Mouse (Mus musculus): ENCODE measurements at regions not wholly inside any gene's neighbourhood (a gene's known extent, or its start where the extent isn't known, plus 50 kb on each side); places are given as distances from the start of the nearest gene placed in this dataset.

GRCm38 (mm10) chr7:134497870-134498269 is 112.4 kb upstream of the D7Ertd443e start:
- TF ChIP-seq HCFC1 (IDR thresholded peaks at IDR 0.05; ENCODE audit: borderline replicate concordance, insufficient read depth, low read length) = no peak
- TF ChIP-seq CHD2 (IDR thresholded peaks at IDR 0.05; ENCODE audit: low read depth, low read length) = no peak
- TF ChIP-seq ZNF384 (IDR thresholded peaks at IDR 0.05; ENCODE audit: low read depth, low read length) = no peak
- TF ChIP-seq ZC3H11A (IDR thresholded peaks at IDR 0.05; ENCODE audit: borderline replicate concordance, low read depth, low read length) = no peak

All from ES-E14 (cell line).